Mouse (Mus musculus): ENCODE data around the gene Ccdc149. TPM values are rescaled to one million over a fixed set of nuclear protein-coding genes. Genes with fewer than 3 reads are reported as not detected.

Gene Ccdc149
- total RNA-seq, 4 experiments from 2014 or later = 65.0 to 78.6 (median 73.2) TPM

GRCm38 (mm10) chr5:52449187-52449586, 22.1 kb downstream of the Ccdc149 start:
- no peak for DNase-seq (ENCODE audit: low spot score in 2 of 2)

GRCm38 (mm10) chr5:52440278-52440677, 31.0 kb downstream of the Ccdc149 start:
- no peak for DNase-seq (ENCODE audit: low spot score in 2 of 2)

GRCm38 (mm10) chr5:52438946-52439345, 32.4 kb downstream of the Ccdc149 start:
- DNase-seq (ENCODE audit: low spot score in 2 of 2) = no peak

GRCm38 (mm10) chr5:52435533-52435932, 35.8 kb downstream of the Ccdc149 start:
- DNase-seq (ENCODE audit: low spot score in 2 of 2) = no peak

- no peak for DNase-seq (ENCODE audit: low spot score in 2 of 2)
These were observed 40.0 kb downstream of the Ccdc149 start for GRCm38 (mm10) chr5:52431276-52431844.

GRCm38 (mm10) chr5:52429731-52430480, 41.4 kb downstream of the Ccdc149 start:
- DNase-seq (ENCODE audit: low spot score in 2 of 2) = no peak

GRCm38 (mm10) chr5:52428613-52429012, 42.7 kb downstream of the Ccdc149 start:
- no peak for DNase-seq (ENCODE audit: low spot score in 2 of 2)

GRCm38 (mm10) chr5:52425819-52426218, 45.5 kb downstream of the Ccdc149 start:
- DNase-seq (ENCODE audit: low spot score in 2 of 2) = no peak

- DNase-seq (ENCODE audit: low spot score in 2 of 2) = no peak
These were observed 47.4 kb downstream of the Ccdc149 start for GRCm38 (mm10) chr5:52423893-52424292.

GRCm38 (mm10) chr5:52416485-52416884, 54.8 kb downstream of the Ccdc149 start:
- DNase-seq (ENCODE audit: low spot score in 2 of 2) = no peak

- no peak for DNase-seq (ENCODE audit: low spot score in 2 of 2)
These were observed 55.4 kb downstream of the Ccdc149 start for GRCm38 (mm10) chr5:52415917-52416316.

- DNase-seq (ENCODE audit: low spot score in 2 of 2) = no peak
These were observed 56.1 kb downstream of the Ccdc149 start for GRCm38 (mm10) chr5:52415193-52415592.

GRCm38 (mm10) chr5:52411567-52411966, 59.8 kb downstream of the Ccdc149 start:
- no peak for DNase-seq (ENCODE audit: low spot score in 2 of 2)

GRCm38 (mm10) chr5:52410197-52410596, 61.1 kb downstream of the Ccdc149 start:
- DNase-seq (ENCODE audit: low spot score in 2 of 2) = no peak

- no peak for DNase-seq (ENCODE audit: low spot score in 2 of 2)
These were observed 62.5 kb downstream of the Ccdc149 start for GRCm38 (mm10) chr5:52408668-52409315.

- DNase-seq (ENCODE audit: low spot score in 2 of 2) = no peak
These were observed 66.9 kb downstream of the Ccdc149 start for GRCm38 (mm10) chr5:52404373-52404772.

- no peak for DNase-seq (ENCODE audit: low spot score in 2 of 2)
These were observed 77.6 kb downstream of the Ccdc149 start for GRCm38 (mm10) chr5:52393756-52394155.

- DNase-seq (ENCODE audit: low spot score in 2 of 2) = no peak
These were observed 79.8 kb downstream of the Ccdc149 start for GRCm38 (mm10) chr5:52391471-52391870.

- no peak for DNase-seq (ENCODE audit: low spot score in 2 of 2)
These were observed 80.9 kb downstream of the Ccdc149 start for GRCm38 (mm10) chr5:52390381-52390780.

GRCm38 (mm10) chr5:52388092-52388749, 83.1 kb downstream of the Ccdc149 start:
- peak in 1 of 2 experiments; percentile 41 for DNase-seq (ENCODE audit: low spot score in 2 of 2)

GRCm38 (mm10) chr5:52386016-52386415, 85.3 kb downstream of the Ccdc149 start:
- DNase-seq (ENCODE audit: low spot score in 2 of 2) = no peak

- no peak for DNase-seq (ENCODE audit: low spot score in 2 of 2)
These were observed 87.6 kb downstream of the Ccdc149 start for GRCm38 (mm10) chr5:52383748-52384147.
